Mouse (Mus musculus): ENCODE results near the gene Ankrd13d. TPM values are rescaled to one million over a fixed set of nuclear protein-coding genes. Genes with fewer than 3 reads are reported as not detected.

The Ankrd13d gene
- polyA plus RNA-seq, 1 experiment from 2014 or later, result 5.0 TPM

- ATAC-seq (ENCODE audit: low FRiP score, low TSS enrichment) (no peak), DNase-seq (ENCODE audit: low spot score) (peak; percentile 50)
- TF ChIP-seq CTCF (IDR thresholded peaks at IDR 0.05; ENCODE audit: low read depth) (peak; percentile 58), EP300 (optimal IDR thresholded peaks at IDR 0.05) (no peak)
- no peak overlapping the region for H3K4me2 ChIP-seq (replicated peaks; ENCODE audit: low read depth)
- no peak overlapping the region for H3K9ac ChIP-seq (ENCODE audit: low read length)
- 95% methylated on average over 1 of the region's 1 CpGs for WGBS
- no peaks in the 10 kb centered on the region for H3K36me3 ChIP-seq (ENCODE audit: control insufficient read depth, insufficient read depth, low read length)
- no peaks in the 10 kb centered on the region for H3K27me3 ChIP-seq (ENCODE audit: control insufficient read depth, insufficient read depth, low read length)
- no peak overlapping the region for H3K4me3 ChIP-seq (ENCODE audit: low read depth, low read length)
- no peaks in the 10 kb centered on the region for H3K4me1 ChIP-seq (replicated peaks; ENCODE audit: control insufficient read depth, insufficient read depth)
- H3K9me3 ChIP-seq (ENCODE audit: control insufficient read depth, low read length), result no peaks in the 10 kb centered on the region
- no peak overlapping the region for H3K27ac ChIP-seq (replicated peaks)
Observed at GRCm38 (mm10) chr19:4279487-4279886, 3.5 kb downstream of the Ankrd13d start.

DNA sequence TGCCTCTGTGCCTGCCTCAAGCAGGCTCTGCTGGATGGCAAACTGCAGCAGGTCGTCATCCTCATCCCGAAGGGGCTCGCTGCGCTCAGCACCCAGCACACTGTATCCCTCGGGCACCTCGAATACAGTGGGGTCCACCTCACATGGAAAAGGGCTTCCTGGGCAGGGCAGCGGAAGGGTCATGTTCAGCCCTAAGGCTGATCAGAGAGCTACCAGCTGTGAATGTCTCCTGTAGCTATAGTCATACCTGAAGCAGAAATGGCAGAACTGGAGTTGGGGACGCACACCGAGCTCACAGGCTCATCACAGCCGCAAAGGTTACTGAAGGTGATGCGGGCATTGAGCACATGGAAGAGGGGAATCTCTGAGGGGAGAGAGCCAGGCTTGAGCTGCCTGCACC, 12.0 kb downstream of the Ankrd13d start:
- Histone ChIP-seq H3K27me3 (ENCODE audit: control insufficient read depth, insufficient read depth, low read length) (no peaks in the 10 kb centered on the region), H3K4me2 (replicated peaks; ENCODE audit: low read depth) (no peak overlapping the region), H3K9ac (ENCODE audit: low read length) (no peak overlapping the region), H3K36me3 (ENCODE audit: control insufficient read depth, insufficient read depth, low read length) (no peaks in the 10 kb centered on the region), H3K4me3 (ENCODE audit: low read depth, low read length) (no peak overlapping the region), H3K9me3 (ENCODE audit: control insufficient read depth, low read length) (no peaks in the 10 kb centered on the region), H3K27ac (replicated peaks) (no peak overlapping the region), H3K4me1 (replicated peaks; ENCODE audit: control insufficient read depth, insufficient read depth) (no peaks in the 10 kb centered on the region)
- WGBS, result 96% methylated on average over 11 of the region's 11 CpGs
- no peak for ATAC-seq (ENCODE audit: low FRiP score, low TSS enrichment)
- no peak for DNase-seq (ENCODE audit: low spot score)
- TF ChIP-seq CTCF (IDR thresholded peaks at IDR 0.05; ENCODE audit: low read depth), result no peak
- no peak for TF ChIP-seq EP300 (optimal IDR thresholded peaks at IDR 0.05)

- DNase-seq (ENCODE audit: low spot score) (no peak), ATAC-seq (ENCODE audit: low FRiP score, low TSS enrichment) (no peak)
- no peak overlapping the region for H3K9ac ChIP-seq (ENCODE audit: low read length)
- 76% methylated on average over 6 of the region's 6 CpGs for WGBS
- no peak overlapping the region for H3K4me2 ChIP-seq (replicated peaks; ENCODE audit: low read depth)
- H3K9me3 ChIP-seq (ENCODE audit: control insufficient read depth, low read length), result no peaks in the 10 kb centered on the region
- H3K36me3 ChIP-seq (ENCODE audit: control insufficient read depth, insufficient read depth, low read length), result no peaks in the 10 kb centered on the region
- H3K4me3 ChIP-seq (ENCODE audit: low read depth, low read length), result no peak overlapping the region
- no peak overlapping the region for H3K27ac ChIP-seq (replicated peaks)
- no peaks in the 10 kb centered on the region for H3K4me1 ChIP-seq (replicated peaks; ENCODE audit: control insufficient read depth, insufficient read depth)
- TF ChIP-seq CTCF (IDR thresholded peaks at IDR 0.05; ENCODE audit: low read depth), result no peak
- no peak for TF ChIP-seq EP300 (optimal IDR thresholded peaks at IDR 0.05)
- no peaks in the 10 kb centered on the region for H3K27me3 ChIP-seq (ENCODE audit: control insufficient read depth, insufficient read depth, low read length)
Observed at GRCm38 (mm10) chr19:4270187-4270586, 12.8 kb downstream of the Ankrd13d start.

DNA sequence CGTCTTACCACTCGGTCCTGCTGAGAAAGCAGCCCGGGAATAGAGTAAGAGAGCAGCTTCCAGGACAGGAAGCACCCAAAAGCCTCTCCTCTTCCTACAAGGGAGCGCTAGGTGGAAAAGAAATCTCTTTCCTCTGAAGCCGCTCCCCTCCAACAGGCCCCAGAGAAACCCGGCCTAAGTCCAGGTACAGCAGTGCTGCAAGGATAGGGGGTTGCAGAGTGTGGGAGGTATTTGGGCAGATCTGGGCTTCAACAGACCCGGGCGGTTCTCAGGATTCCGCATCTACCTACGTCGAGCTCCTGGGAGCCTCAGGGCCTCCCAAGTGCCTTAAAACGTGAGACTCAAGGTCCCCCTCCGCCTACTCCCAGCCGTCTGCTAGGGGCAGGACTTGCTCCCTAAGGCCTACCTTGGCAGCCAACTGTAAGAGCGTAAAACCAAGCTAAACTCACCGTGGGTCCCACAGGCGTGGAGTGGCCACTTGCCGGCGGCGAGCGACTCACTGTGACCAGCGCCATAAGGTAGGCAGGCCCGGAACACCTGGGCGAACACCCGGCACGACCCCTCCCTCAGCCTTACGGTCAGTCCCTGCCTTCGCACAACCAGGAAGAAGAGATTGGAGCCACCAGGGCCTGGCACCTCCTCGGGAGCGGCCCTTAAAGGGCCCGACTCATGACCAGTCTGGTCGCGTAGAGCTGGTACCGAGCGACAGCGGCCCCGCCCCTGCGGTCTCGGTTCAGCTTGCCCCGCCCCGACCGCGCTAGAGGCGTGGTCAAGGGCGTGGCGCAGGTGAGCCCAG, 14.2 kb downstream of the Ankrd13d start, which contains the start of gene Ssh3:
Gene Ssh3, minus strand, starts transcription at position 615 of the 796 bp plus-strand sequence.
- Histone ChIP-seq H3K4me1 (replicated peaks; ENCODE audit: control insufficient read depth, insufficient read depth) (0 out of 2 replicates have a peak, but pooled peaks cover 2% of the 10 kb centered on the region), H3K9me3 (ENCODE audit: control insufficient read depth, low read length) (no peaks in the 10 kb centered on the region), H3K4me2 (replicated peaks; ENCODE audit: low read depth) (peak within 1 kb of the TSS; percentile 77), H3K4me3 (ENCODE audit: low read depth, low read length) (peak within 1 kb of the TSS; percentile 55), H3K27ac (replicated peaks) (peak within 1 kb of the TSS; percentile 90), H3K9ac (ENCODE audit: low read length) (peak within 1 kb of the TSS; percentile 72), H3K27me3 (ENCODE audit: control insufficient read depth, insufficient read depth, low read length) (no peaks in the 10 kb centered on the region), H3K36me3 (ENCODE audit: control insufficient read depth, insufficient read depth, low read length) (0 out of 2 replicates have a peak, but pooled peaks cover 3% of the 10 kb centered on the region)
- WGBS, result 7% methylated on average over 44 of the region's 46 CpGs
- ATAC-seq (ENCODE audit: low FRiP score, low TSS enrichment) (peak; percentile 96), DNase-seq (ENCODE audit: low spot score) (peak; percentile 95)
- no peak for TF ChIP-seq CTCF (IDR thresholded peaks at IDR 0.05; ENCODE audit: low read depth)
- no peak for TF ChIP-seq EP300 (optimal IDR thresholded peaks at IDR 0.05)

DNA sequence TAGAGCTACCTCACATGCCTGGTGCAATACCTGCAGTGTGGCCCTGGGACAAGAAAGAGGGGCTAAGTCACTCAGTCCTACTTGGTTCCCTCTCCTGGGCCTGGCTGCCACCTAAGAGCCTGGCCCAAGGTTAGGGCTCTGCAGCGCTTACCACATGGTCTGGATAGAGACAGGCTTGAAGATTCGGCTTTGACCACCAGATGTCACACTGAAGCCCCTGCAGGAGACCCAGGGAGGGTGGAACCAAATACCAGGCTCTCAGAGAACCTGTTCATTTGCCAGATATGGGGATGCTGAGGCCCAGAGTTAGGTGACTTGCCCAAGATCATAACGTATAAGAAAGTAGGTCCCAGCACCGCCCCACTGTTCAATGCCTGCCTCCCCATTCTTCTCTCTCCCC, 17.0 kb downstream of the Ankrd13d start:
- ATAC-seq (ENCODE audit: low FRiP score, low TSS enrichment) (no peak), DNase-seq (ENCODE audit: low spot score) (no peak)
- 0 out of 2 replicates have a peak, but pooled peaks cover 2% of the 10 kb centered on the region for H3K4me1 ChIP-seq (replicated peaks; ENCODE audit: control insufficient read depth, insufficient read depth)
- H3K27me3 ChIP-seq (ENCODE audit: control insufficient read depth, insufficient read depth, low read length), result no peaks in the 10 kb centered on the region
- no peak overlapping the region for H3K4me3 ChIP-seq (ENCODE audit: low read depth, low read length)
- H3K9me3 ChIP-seq (ENCODE audit: control insufficient read depth, low read length), result no peaks in the 10 kb centered on the region
- TF ChIP-seq CTCF (IDR thresholded peaks at IDR 0.05; ENCODE audit: low read depth) (peak; percentile 38), EP300 (optimal IDR thresholded peaks at IDR 0.05) (no peak)
- H3K4me2 ChIP-seq (replicated peaks; ENCODE audit: low read depth), result no peak overlapping the region
- H3K36me3 ChIP-seq (ENCODE audit: control insufficient read depth, insufficient read depth, low read length), result 0 out of 2 replicates have a peak, but pooled peaks cover 3% of the 10 kb centered on the region
- no peak overlapping the region for H3K27ac ChIP-seq (replicated peaks)
- 62% methylated on average over 4 of the region's 4 CpGs for WGBS
- no peak overlapping the region for H3K9ac ChIP-seq (ENCODE audit: low read length)
